In the genomic region with DNA sequence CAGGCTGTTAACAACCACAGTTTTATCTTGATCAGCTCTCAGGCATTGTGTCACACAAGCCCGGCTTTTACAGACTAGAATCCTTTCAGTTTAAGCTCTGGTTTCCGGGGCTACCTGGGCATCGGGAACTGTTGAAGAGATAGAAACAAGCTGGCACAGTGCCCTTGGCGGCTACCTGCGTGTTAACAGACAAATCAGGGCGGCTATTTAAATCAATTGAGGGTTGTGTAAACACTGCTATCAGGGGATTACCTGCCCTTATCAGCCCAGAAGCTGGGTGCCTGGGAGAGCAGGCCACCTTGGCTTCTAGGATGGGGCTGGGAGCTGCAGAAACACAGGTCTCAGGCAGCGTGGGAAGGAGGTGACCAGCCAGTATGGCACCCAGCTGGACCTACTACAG, we compare ENCODE assay signal across 17 mouse cellular contexts. TPM values are rescaled to one million over a fixed set of nuclear protein-coding genes. Genes with fewer than 3 reads are reported as not detected.
A peak's percentile ranks its signal among the peaks of the same experiment; 100 is the strongest.
DNase-seq lines count a peak whose midpoint lies in the region; ATAC-seq and TF ChIP-seq lines count a peak whose summit lies in the region.
"Had no signal": no experiment of that assay in that cellular context is flagged by ENCODE, and none has a peak within 500 bp of the region (broad histone marks: within the 10 kb centered on the region; RNA-seq: fewer than 3 reads in every experiment).

No protein-coding gene starts in this region.

- H3K27me3 ChIP-seq in testis, adult 2 months (ENCODE audit: control insufficient read depth, insufficient read depth, low read length): no peaks in the 10 kb centered on the region
- H3K27me3 ChIP-seq: forebrain, embryonic 13.5 days; heart, embryonic 12.5 days had no signal

- intact Hi-C loops in gastrocnemius, postnatal 14 days (cut with DNase I; ENCODE audit: low total_unique reads): no loop called here

- peak overlapping the region; percentile 53; the same call in 1 of the 2 replicates for H3K4me3 ChIP-seq in testis, adult 2 months (ENCODE audit: control insufficient read depth, low read depth, low read length)
- no peak overlapping the region for H3K4me3 ChIP-seq in macrophage (ENCODE audit: inconsistent target)
- H3K4me3 ChIP-seq: embryonic facial prominence, embryonic 10.5 days; forebrain, embryonic 13.5 days; heart, embryonic 12.5 days; hindbrain, embryonic 10.5 days had no signal

- TF ChIP-seq CTCF in testis, adult 2 months (IDR thresholded peaks at IDR 0.05; ENCODE audit: control insufficient read depth, insufficient read depth, insufficient replicate concordance, low read depth, low read length): no peak

- 96% methylated on average over 7 of the region's 7 CpGs for WGBS in macrophage (ENCODE audit: missing documents)

- no peak for ATAC-seq in inflammation-experienced regulatory T-cells, adult 6 months
- ATAC-seq: forebrain, embryonic 13.5 days had no signal

- H3K4me1 ChIP-seq in testis, adult 2 months (ENCODE audit: control insufficient read depth, insufficient read depth, low read length): peaks cover 3% of the 10 kb centered on the region
- H3K4me1 ChIP-seq: forebrain, embryonic 13.5 days had no signal

- H3K27ac ChIP-seq in testis, adult 2 months (ENCODE audit: control insufficient read depth, insufficient read depth, low read depth, low read length): no peak overlapping the region
- peak overlapping the region; percentile 94; the same call in 1 of the 2 replicates for H3K27ac ChIP-seq in macrophage
- H3K27ac ChIP-seq: embryonic facial prominence, embryonic 10.5 days; forebrain, embryonic 13.5 days; hindbrain, embryonic 10.5 days; hindbrain, embryonic 14.5 days had no signal

- no peak; the same call in 1 of the 2 replicates for TF ChIP-seq POLR2A in testis, adult 2 months (IDR thresholded peaks at IDR 0.05; ENCODE audit: control insufficient read depth, low read depth, low read length)

- peak; percentile 2 for DNase-seq in gastrocnemius, postnatal 14 days
- no peak for DNase-seq in gastrocnemius, postnatal 4 days (ENCODE audit: low spot score in 2 of 2)
- DNase-seq in testis, postnatal 10 days (ENCODE audit: low spot score): no peak
- no peak for DNase-seq in kidney, adult 11 months
- DNase-seq: adrenal gland, postnatal 25 days; cerebellum, adult 18-20 months; cerebellum, adult 9-11 months; cerebellum, postnatal 36 days; gastrocnemius, postnatal 10 days had no signal

- peaks cover 95% of the 10 kb centered on the region for H3K79me2 ChIP-seq in macrophage (ENCODE audit: inconsistent target)

- H3K36me3 ChIP-seq in testis, adult 2 months (ENCODE audit: control insufficient read depth, insufficient read depth, low read length): no peaks in the 10 kb centered on the region
- peaks cover 55% of the 10 kb centered on the region for H3K36me3 ChIP-seq in macrophage (ENCODE audit: inconsistent target)

RNA-seq across cellular contexts. Expression of a gene that starts 8.6 kb away (rescaled TPM):
- total RNA-seq in gastrocnemius, postnatal 14 days (2021): 10 to 100 TPM; 10.3 to 12.3 TPM
- 10 to 100 TPM; 20.3 to 22.9 TPM for total RNA-seq in gastrocnemius, postnatal 4 days (2021)
- polyA plus RNA-seq in testis, adult 2 months (2012; rRNA removed): 41.0 and 48.4 TPM in 2 replicates
- total RNA-seq in macrophage (2018; cell fraction: chromatin; rRNA removed): not detected
- under 1 TPM in 10 of 26 experiments, not detected in 16; 0.09 to 0.43 (median 0.13) TPM for total RNA-seq in macrophage (2018; cell fraction: cytosol; rRNA removed)
- total RNA-seq in macrophage (2018; cell fraction: nucleus; rRNA removed): 1 to 10 TPM in 1 of 26 experiments, under 1 TPM in 2, not detected in 23; 0.35 to 1.7 (median 0.48) TPM
- not detected in 3 replicates for polyA plus RNA-seq in macrophage (2018)
- polyA plus RNA-seq in inflammation-experienced regulatory T-cells, adult 6 months (2017; shearing (Covaris generic)): not detected

RNA-seq across cellular contexts. Expression of a gene that starts 20.8 kb away (rescaled TPM):
- 100 to 1,000 TPM; 158 to 180 TPM for total RNA-seq in gastrocnemius, postnatal 14 days (2021)
- total RNA-seq in gastrocnemius, postnatal 4 days (2021): 100 to 1,000 TPM; 183 to 193 TPM
- polyA plus RNA-seq in testis, adult 2 months (2012; rRNA removed): 17.9 and 21.6 TPM in 2 replicates
- 10 to 100 TPM; 43.1 to 85.5 (median 59.3) TPM for total RNA-seq in macrophage (2018; cell fraction: chromatin; rRNA removed)
- total RNA-seq in macrophage (2018; cell fraction: cytosol; rRNA removed): 100 to 1,000 TPM; 142 to 211 (median 167) TPM
- total RNA-seq in macrophage (2018; cell fraction: nucleus; rRNA removed): 10 to 100 TPM; 35.1 to 99.4 (median 64.2) TPM
- polyA plus RNA-seq in macrophage (2018): 152 to 209 TPM (median 172 TPM) in 3 replicates
- polyA plus RNA-seq in inflammation-experienced regulatory T-cells, adult 6 months (2017; shearing (Covaris generic)): 100 to 1,000 TPM; 370 to 426 (median 380) TPM

RNA-seq across cellular contexts. Expression of a gene that starts 36.0 kb away (rescaled TPM):
- 100 to 1,000 TPM in 1 of 2 experiments, 10 to 100 TPM in 1; 66.9 to 120 TPM for total RNA-seq in gastrocnemius, postnatal 14 days (2021)
- total RNA-seq in gastrocnemius, postnatal 4 days (2021): 10 to 100 TPM; 25.7 to 35.7 TPM
- polyA plus RNA-seq in testis, adult 2 months (2012; rRNA removed): 2.9 and 4.0 TPM in 2 replicates
- 10 to 100 TPM; 13.7 to 87.4 (median 42.2) TPM for total RNA-seq in macrophage (2018; cell fraction: chromatin; rRNA removed)
- total RNA-seq in macrophage (2018; cell fraction: cytosol; rRNA removed): 100 to 1,000 TPM in 12 of 26 experiments, 10 to 100 TPM in 14; 30.7 to 271 (median 98.7) TPM
- total RNA-seq in macrophage (2018; cell fraction: nucleus; rRNA removed): 100 to 1,000 TPM in 19 of 26 experiments, 10 to 100 TPM in 7; 25.3 to 303 (median 156) TPM
- 4.8 to 33.5 TPM (median 23.5 TPM) in 3 replicates for polyA plus RNA-seq in macrophage (2018)
- 1 to 10 TPM in 2 of 3 experiments, under 1 TPM in 1; 0.65 to 3.2 (median 2.1) TPM for polyA plus RNA-seq in inflammation-experienced regulatory T-cells, adult 6 months (2017; shearing (Covaris generic))

RNA-seq across cellular contexts. Expression of a gene that starts 36.9 kb away (rescaled TPM):
- total RNA-seq in gastrocnemius, postnatal 14 days (2021): 10 to 100 TPM; 18.1 to 22.8 TPM
- 10 to 100 TPM; 27.4 to 28.0 TPM for total RNA-seq in gastrocnemius, postnatal 4 days (2021)
- 97.4 and 99.8 TPM in 2 replicates for polyA plus RNA-seq in testis, adult 2 months (2012; rRNA removed)
- total RNA-seq in macrophage (2018; cell fraction: chromatin; rRNA removed): 100 to 1,000 TPM in 7 of 26 experiments, 10 to 100 TPM in 19; 41.8 to 182 (median 85.4) TPM
- total RNA-seq in macrophage (2018; cell fraction: cytosol; rRNA removed): 100 to 1,000 TPM; 103 to 247 (median 137) TPM
- total RNA-seq in macrophage (2018; cell fraction: nucleus; rRNA removed): 100 to 1,000 TPM in 25 of 26 experiments, 10 to 100 TPM in 1; 73.5 to 264 (median 143) TPM
- 165 to 276 TPM (median 174 TPM) in 3 replicates for polyA plus RNA-seq in macrophage (2018)
- polyA plus RNA-seq in inflammation-experienced regulatory T-cells, adult 6 months (2017; shearing (Covaris generic)): 10 to 100 TPM; 12.5 to 16.8 (median 12.8) TPM

Comparison
In these comparisons a context has a peak if more than half of its experiments do, and no peak if none do; other contexts are left out.
1. RNA of a gene that starts 8.6 kb away (polyA plus RNA-seq): 41.0 to 48.4 TPM in testis, adult 2 months; not detected in macrophage and not detected in inflammation-experienced regulatory T-cells, adult 6 months; every median in the first group is over 10 times any median in the second.